Mouse (Mus musculus): Measurements from ENCODE around the gene Ccdc34. TPM values are rescaled to one million over a fixed set of nuclear protein-coding genes. Genes with fewer than 3 reads are reported as not detected.

Gene Ccdc34
- polyA plus RNA-seq, 1 experiment from 2014 or later: 29.6 TPM

DNA sequence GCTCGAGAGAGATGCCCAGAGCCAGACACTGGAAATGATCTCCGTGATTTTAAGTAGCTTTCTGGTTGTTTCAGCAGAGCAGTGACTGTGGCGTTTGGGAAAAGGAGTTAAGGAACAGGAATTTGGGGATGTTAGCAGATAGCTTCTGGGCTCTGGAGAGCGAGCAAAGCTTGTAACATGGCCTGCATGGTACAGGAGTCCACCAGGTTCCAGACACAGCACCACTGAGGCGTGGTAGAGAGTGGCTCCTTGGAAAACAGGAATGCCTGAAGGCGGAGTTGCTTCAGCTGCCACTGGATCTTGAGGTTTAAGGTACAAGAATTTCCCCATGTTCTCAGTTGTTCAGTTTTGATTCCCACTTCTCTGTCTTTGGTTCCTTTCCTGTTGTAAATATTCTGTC lies 40.3 kb upstream of the Ccdc34 start:
- no peak overlapping the region for H3K4me2 ChIP-seq (ENCODE audit: low read depth, low read length)
- H3K4me3 ChIP-seq (ENCODE audit: low read depth, low read length): no peak overlapping the region
- no peaks in the 10 kb centered on the region for H3K36me3 ChIP-seq (ENCODE audit: control insufficient read depth, insufficient read depth, low read length)
- 0 out of 2 replicates have a peak, but pooled peaks cover 3% of the 10 kb centered on the region for H3K4me1 ChIP-seq (ENCODE audit: control insufficient read depth, insufficient read depth, low read length)
- H3K9me3 ChIP-seq (ENCODE audit: control insufficient read depth, low read length): no peaks in the 10 kb centered on the region
- H3K27ac ChIP-seq (ENCODE audit: low read depth, low read length): no peak overlapping the region
- WGBS: 94% methylated on average over 6 of the region's 6 CpGs
- no peaks in the 10 kb centered on the region for H3K27me3 ChIP-seq (ENCODE audit: control insufficient read depth, insufficient read depth, low read length)
- no peak for ATAC-seq (ENCODE audit: low read depth)
- no peak overlapping the region for H3K9ac ChIP-seq (replicated peaks; ENCODE audit: low read depth, low read length)

DNA sequence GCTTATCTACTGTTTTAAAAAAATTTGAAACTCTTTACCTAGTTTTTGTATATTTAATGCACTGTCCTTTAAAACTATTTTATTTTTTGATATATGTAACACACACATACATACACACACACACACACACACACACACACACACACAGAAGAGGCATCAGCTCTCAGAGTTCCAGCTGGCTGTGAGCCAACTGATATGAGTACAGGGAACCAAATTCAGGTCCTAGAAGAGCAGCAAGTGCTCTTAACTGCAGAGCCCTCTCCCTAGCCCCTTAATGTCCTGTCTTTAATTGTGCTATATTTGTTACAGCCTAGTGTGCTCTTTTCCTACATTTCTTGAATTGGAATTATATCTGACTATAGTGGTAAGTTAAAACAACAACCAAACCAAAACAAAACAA lies 38.4 kb upstream of the Ccdc34 start:
- H3K27ac ChIP-seq (ENCODE audit: low read depth, low read length): no peak overlapping the region

GRCm38 (mm10) chr2:109983435-109983834 lies 34.2 kb upstream of the Ccdc34 start:
- ATAC-seq (ENCODE audit: low read depth): no peak
- Histone ChIP-seq H3K4me3 (ENCODE audit: low read depth, low read length) (no peak overlapping the region), H3K27ac (ENCODE audit: low read depth, low read length) (no peak overlapping the region), H3K4me1 (ENCODE audit: control insufficient read depth, insufficient read depth, low read length) (peaks cover 10% of the 10 kb centered on the region; the same call in 1 of the 2 replicates), H3K36me3 (ENCODE audit: control insufficient read depth, insufficient read depth, low read length) (no peaks in the 10 kb centered on the region), H3K9me3 (ENCODE audit: control insufficient read depth, low read length) (no peaks in the 10 kb centered on the region), H3K27me3 (ENCODE audit: control insufficient read depth, insufficient read depth, low read length) (no peaks in the 10 kb centered on the region), H3K9ac (replicated peaks; ENCODE audit: low read depth, low read length) (no peak overlapping the region), H3K4me2 (ENCODE audit: low read depth, low read length) (no peak overlapping the region)
- WGBS: 96% methylated on average over 6 of the region's 6 CpGs

More for the DNA sequence above, 38.4 kb upstream of the Ccdc34 start:
- H3K9ac ChIP-seq (replicated peaks; ENCODE audit: low read depth, low read length): no peak overlapping the region
- H3K36me3 ChIP-seq (ENCODE audit: control insufficient read depth, insufficient read depth, low read length): no peaks in the 10 kb centered on the region
- H3K9me3 ChIP-seq (ENCODE audit: control insufficient read depth, low read length): no peaks in the 10 kb centered on the region
- no peak overlapping the region for H3K4me2 ChIP-seq (ENCODE audit: low read depth, low read length)
- 0 out of 2 replicates have a peak, but pooled peaks have one; percentile 38 for ATAC-seq (ENCODE audit: low read depth)
- no peak overlapping the region for H3K4me3 ChIP-seq (ENCODE audit: low read depth, low read length)
- 0 out of 2 replicates have a peak, but pooled peaks cover 3% of the 10 kb centered on the region for H3K4me1 ChIP-seq (ENCODE audit: control insufficient read depth, insufficient read depth, low read length)
- no peaks in the 10 kb centered on the region for H3K27me3 ChIP-seq (ENCODE audit: control insufficient read depth, insufficient read depth, low read length)

DNA sequence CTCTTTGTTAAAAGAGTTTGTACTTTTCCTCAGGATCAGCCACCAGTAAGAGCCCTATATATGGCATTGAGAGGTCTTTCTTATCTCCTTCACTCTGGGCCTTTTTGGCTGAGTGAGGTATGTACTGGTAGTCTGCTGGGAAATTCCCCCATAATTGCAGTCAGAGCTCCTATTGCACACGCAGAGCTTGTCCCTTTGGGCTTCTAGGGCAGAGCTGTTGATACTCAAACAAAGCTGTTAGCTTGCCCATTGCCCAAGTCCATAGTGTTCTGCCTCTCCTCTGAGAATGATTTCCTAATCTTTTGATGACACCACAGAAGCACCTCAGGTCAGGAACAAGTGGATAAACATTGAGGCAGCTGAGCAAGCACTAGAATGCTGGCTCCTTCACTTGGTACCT lies 32.7 kb upstream of the Ccdc34 start:
- Histone ChIP-seq H3K4me1 (ENCODE audit: control insufficient read depth, insufficient read depth, low read length) (peaks cover 6% of the 10 kb centered on the region; the same call in 1 of the 2 replicates), H3K27me3 (ENCODE audit: control insufficient read depth, insufficient read depth, low read length) (no peaks in the 10 kb centered on the region)
- ATAC-seq (ENCODE audit: low read depth): no peak

GRCm38 (mm10) chr2:109985560-109985959 lies 32.1 kb upstream of the Ccdc34 start:
- H3K9ac ChIP-seq (replicated peaks; ENCODE audit: low read depth, low read length): no peak overlapping the region
- no peaks in the 10 kb centered on the region for H3K36me3 ChIP-seq (ENCODE audit: control insufficient read depth, insufficient read depth, low read length)
- no peak overlapping the region for H3K4me2 ChIP-seq (ENCODE audit: low read depth, low read length)
- ATAC-seq (ENCODE audit: low read depth): no peak
- H3K9me3 ChIP-seq (ENCODE audit: control insufficient read depth, low read length): no peaks in the 10 kb centered on the region
- H3K27me3 ChIP-seq (ENCODE audit: control insufficient read depth, insufficient read depth, low read length): no peaks in the 10 kb centered on the region
- WGBS: 39% methylated on average over 9 of the region's 9 CpGs
- peaks cover 6% of the 10 kb centered on the region; the same call in 1 of the 2 replicates for H3K4me1 ChIP-seq (ENCODE audit: control insufficient read depth, insufficient read depth, low read length)
- no peak overlapping the region for H3K27ac ChIP-seq (ENCODE audit: low read depth, low read length)
- no peak overlapping the region for H3K4me3 ChIP-seq (ENCODE audit: low read depth, low read length)

More for the DNA sequence above, 32.7 kb upstream of the Ccdc34 start:
- no peaks in the 10 kb centered on the region for H3K9me3 ChIP-seq (ENCODE audit: control insufficient read depth, low read length)
- no peak overlapping the region for H3K4me2 ChIP-seq (ENCODE audit: low read depth, low read length)
- H3K27ac ChIP-seq (ENCODE audit: low read depth, low read length): no peak overlapping the region
- H3K4me3 ChIP-seq (ENCODE audit: low read depth, low read length): no peak overlapping the region
- 65% methylated on average over 1 of the region's 1 CpGs for WGBS
- H3K9ac ChIP-seq (replicated peaks; ENCODE audit: low read depth, low read length): no peak overlapping the region
- no peaks in the 10 kb centered on the region for H3K36me3 ChIP-seq (ENCODE audit: control insufficient read depth, insufficient read depth, low read length)

GRCm38 (mm10) chr2:109986036-109986785 lies 31.4 kb upstream of the Ccdc34 start:
- Histone ChIP-seq H3K27me3 (ENCODE audit: control insufficient read depth, insufficient read depth, low read length) (no peaks in the 10 kb centered on the region), H3K9me3 (ENCODE audit: control insufficient read depth, low read length) (no peaks in the 10 kb centered on the region), H3K4me2 (ENCODE audit: low read depth, low read length) (no peak overlapping the region), H3K9ac (replicated peaks; ENCODE audit: low read depth, low read length) (no peak overlapping the region), H3K27ac (ENCODE audit: low read depth, low read length) (no peak overlapping the region), H3K36me3 (ENCODE audit: control insufficient read depth, insufficient read depth, low read length) (no peaks in the 10 kb centered on the region), H3K4me1 (ENCODE audit: control insufficient read depth, insufficient read depth, low read length) (peaks cover 8% of the 10 kb centered on the region; the same call in 1 of the 2 replicates), H3K4me3 (ENCODE audit: low read depth, low read length) (no peak overlapping the region)
- no peak for ATAC-seq (ENCODE audit: low read depth)
- 55% methylated on average over 11 of the region's 11 CpGs for WGBS

DNA sequence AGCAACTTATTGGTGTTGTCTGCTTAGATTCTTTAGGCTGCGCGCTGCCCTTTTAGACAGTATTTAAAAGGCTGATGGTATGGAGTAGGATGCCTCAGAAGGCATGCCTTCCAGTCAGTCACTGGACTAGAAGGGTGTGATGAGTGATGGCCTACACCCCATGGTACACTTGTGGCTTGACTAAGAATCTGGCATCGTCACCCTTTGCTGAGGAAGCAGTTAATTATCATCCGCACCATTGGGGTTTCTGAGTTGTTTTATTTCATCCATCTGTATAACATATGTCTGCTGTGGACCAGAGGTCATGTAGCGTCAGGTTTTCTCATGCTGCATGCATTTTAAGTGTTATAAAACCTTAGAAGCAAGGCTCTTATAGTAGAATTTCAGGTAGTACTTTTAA lies 29.7 kb upstream of the Ccdc34 start:
- H3K4me1 ChIP-seq (ENCODE audit: control insufficient read depth, insufficient read depth, low read length): peaks cover 8% of the 10 kb centered on the region; the same call in 1 of the 2 replicates
- H3K9me3 ChIP-seq (ENCODE audit: control insufficient read depth, low read length): no peaks in the 10 kb centered on the region
- no peak overlapping the region for H3K4me3 ChIP-seq (ENCODE audit: low read depth, low read length)
- no peak overlapping the region for H3K9ac ChIP-seq (replicated peaks; ENCODE audit: low read depth, low read length)
- H3K27me3 ChIP-seq (ENCODE audit: control insufficient read depth, insufficient read depth, low read length): no peaks in the 10 kb centered on the region
- no peaks in the 10 kb centered on the region for H3K36me3 ChIP-seq (ENCODE audit: control insufficient read depth, insufficient read depth, low read length)
- WGBS: 57% methylated on average over 5 of the region's 5 CpGs
- ATAC-seq (ENCODE audit: low read depth): no peak
- no peak overlapping the region for H3K4me2 ChIP-seq (ENCODE audit: low read depth, low read length)
- no peak overlapping the region for H3K27ac ChIP-seq (ENCODE audit: low read depth, low read length)

DNA sequence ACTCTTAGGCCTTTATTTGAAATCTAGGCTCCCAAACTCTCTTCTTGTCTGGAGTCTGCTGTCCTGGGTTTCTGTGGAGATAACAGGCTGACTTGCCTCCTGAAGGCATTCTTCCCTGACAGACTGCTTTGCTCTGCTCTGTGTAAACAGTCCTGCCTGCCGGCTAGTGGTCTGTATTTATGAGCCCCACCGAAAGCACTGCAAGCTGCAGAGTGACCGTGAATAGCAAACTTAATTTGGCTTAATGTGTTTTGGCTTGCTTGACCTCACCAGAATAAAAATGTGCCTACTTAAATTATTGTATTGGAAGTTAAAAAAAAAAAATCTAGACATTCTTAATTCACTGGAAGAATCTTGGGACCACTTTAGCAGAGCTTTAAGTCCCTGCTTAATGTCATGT lies 28.4 kb upstream of the Ccdc34 start:
- H3K27ac ChIP-seq (ENCODE audit: low read depth, low read length): no peak overlapping the region
- no peaks in the 10 kb centered on the region for H3K9me3 ChIP-seq (ENCODE audit: control insufficient read depth, low read length)
- no peak overlapping the region for H3K9ac ChIP-seq (replicated peaks; ENCODE audit: low read depth, low read length)
- H3K36me3 ChIP-seq (ENCODE audit: control insufficient read depth, insufficient read depth, low read length): no peaks in the 10 kb centered on the region
- no peaks in the 10 kb centered on the region for H3K27me3 ChIP-seq (ENCODE audit: control insufficient read depth, insufficient read depth, low read length)
- H3K4me3 ChIP-seq (ENCODE audit: low read depth, low read length): no peak overlapping the region
- WGBS: under 1% methylated on average over 3 of the region's 3 CpGs
- ATAC-seq (ENCODE audit: low read depth): peak; percentile 80
- H3K4me2 ChIP-seq (ENCODE audit: low read depth, low read length): no peak overlapping the region
- H3K4me1 ChIP-seq (ENCODE audit: control insufficient read depth, insufficient read depth, low read length): peaks cover 8% of the 10 kb centered on the region; the same call in 1 of the 2 replicates

DNA sequence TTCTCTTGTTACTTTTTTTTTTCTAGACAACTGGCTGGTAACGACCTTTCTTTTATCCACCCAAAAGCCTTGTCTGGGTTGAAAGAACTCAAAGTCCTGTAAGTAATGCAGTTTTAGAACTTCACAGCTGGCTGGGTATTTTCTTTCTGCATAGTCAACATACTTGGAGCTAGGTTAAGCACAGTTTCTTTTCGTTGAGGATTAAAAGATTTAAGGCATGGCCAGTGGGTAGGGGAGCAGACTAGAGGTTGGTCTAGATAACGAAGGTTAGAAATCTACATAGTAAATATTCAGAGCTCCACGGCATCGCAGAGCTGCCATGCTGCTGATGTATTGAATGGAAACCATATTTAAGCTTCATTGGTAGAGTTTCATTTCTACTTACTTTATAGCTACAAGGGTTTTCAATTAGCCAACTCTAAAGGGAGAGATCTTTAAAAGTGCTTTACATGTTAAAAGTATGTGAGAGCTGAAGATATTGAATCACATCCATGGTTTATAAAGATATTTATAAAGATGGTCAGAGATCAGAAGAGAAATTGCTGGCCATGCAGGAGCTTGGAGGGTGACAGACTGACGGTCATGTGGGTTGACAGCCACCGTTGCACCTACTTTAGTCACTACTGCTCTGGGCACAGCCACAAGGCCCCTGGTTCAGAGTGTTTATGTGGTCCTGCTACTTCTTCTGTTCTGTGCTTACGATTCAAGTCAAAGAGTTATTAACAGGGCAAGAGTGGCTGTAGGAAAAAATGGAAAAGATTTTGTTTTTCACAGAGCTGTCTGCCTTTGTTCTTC lies 27.7 kb upstream of the Ccdc34 start:
- no peak overlapping the region for H3K27ac ChIP-seq (ENCODE audit: low read depth, low read length)
- 21% methylated on average over 8 of the region's 8 CpGs for WGBS

More for the DNA sequence above, 27.7 kb upstream of the Ccdc34 start:
- Histone ChIP-seq H3K4me2 (ENCODE audit: low read depth, low read length) (no peak overlapping the region), H3K4me1 (ENCODE audit: control insufficient read depth, insufficient read depth, low read length) (peaks cover 12% of the 10 kb centered on the region; the same call in 1 of the 2 replicates), H3K27me3 (ENCODE audit: control insufficient read depth, insufficient read depth, low read length) (no peaks in the 10 kb centered on the region), H3K9ac (replicated peaks; ENCODE audit: low read depth, low read length) (no peak overlapping the region), H3K9me3 (ENCODE audit: control insufficient read depth, low read length) (no peaks in the 10 kb centered on the region), H3K36me3 (ENCODE audit: control insufficient read depth, insufficient read depth, low read length) (no peaks in the 10 kb centered on the region), H3K4me3 (ENCODE audit: low read depth, low read length) (no peak overlapping the region)
- ATAC-seq (ENCODE audit: low read depth): no peak

All from neural tube, embryonic 14.5 days (tissue).